Mouse (Mus musculus): ENCODE measurements around the gene Elmsan1.

DNA sequence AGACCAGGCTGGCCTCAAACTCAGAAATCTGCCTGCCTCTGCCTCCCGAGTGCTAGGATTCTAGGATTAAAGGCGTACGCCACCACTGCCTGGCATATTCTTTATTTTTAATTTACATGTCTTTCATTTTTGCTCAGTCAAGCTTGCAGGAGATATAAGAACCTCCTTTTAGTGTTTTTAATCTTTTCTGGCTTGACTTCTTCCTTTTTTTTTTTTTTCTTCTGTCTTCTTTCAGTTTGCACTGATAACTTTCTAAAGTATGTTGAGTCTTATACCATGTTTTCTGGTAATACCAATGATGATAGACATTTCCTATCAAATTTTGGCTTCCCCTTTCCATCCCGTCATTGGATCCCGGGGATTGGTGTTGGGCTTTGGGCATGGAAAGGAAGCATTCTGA, 99.1 kb downstream of the Elmsan1 start:
- no peak for TF ChIP-seq POLR2A (IDR thresholded peaks at IDR 0.05; ENCODE audit: control insufficient read depth, extremely low read depth, insufficient read depth, low read length, poor library complexity)
- no peak for TF ChIP-seq CTCF (IDR thresholded peaks at IDR 0.05; ENCODE audit: borderline replicate concordance, control insufficient read depth, extremely low read depth, insufficient read depth, low read length, poor library complexity)
